Comparison of ENCODE assay signal across 8 mouse cellular contexts in genomic region chr2:72475797-72476485, GRCm38 (mm10). TPM values are rescaled to one million over a fixed set of nuclear protein-coding genes. Genes with fewer than 3 reads are reported as not detected.
DNase-seq lines count a peak whose midpoint lies in the region; ATAC-seq and TF ChIP-seq lines count a peak whose summit lies in the region.

Cdca7 (plus strand) TSS chr2:72476159.

- H3K4me1 ChIP-seq in E14TG2a.4 (replicated peaks; ENCODE audit: low read depth, low read length) = peaks cover 63% of the 10 kb centered on the region
- peaks cover 54% of the 10 kb centered on the region for H3K4me1 ChIP-seq in forebrain, embryonic 13.5 days
- peaks cover 32% of the 10 kb centered on the region for H3K4me1 ChIP-seq in liver, embryonic 16.5 days (ENCODE audit: control insufficient read depth, low read depth, low read length)
- H3K4me1 ChIP-seq in neural tube, embryonic 12.5 days = peaks cover 31% of the 10 kb centered on the region
- no peaks in the 10 kb centered on the region; the same call in 1 of the 2 replicates for H3K4me1 ChIP-seq in stomach, postnatal 0 days (replicated peaks; ENCODE audit: control insufficient read depth, insufficient read depth)

- peak; percentile 100 for TF ChIP-seq EP300 in stomach, postnatal 0 days (optimal IDR thresholded peaks at IDR 0.05)

- intact Hi-C loops in heart, postnatal 10 days (cut with DNase I) = loop anchor here (5.0 kb wide), 1 partner anchor 189 kb away; the partner anchor contains the start of gene Map3k20

- TF ChIP-seq CTCF in E14TG2a.4 (conservative IDR thresholded peaks at IDR 0.05; ENCODE audit: low read length) = no peak
- TF ChIP-seq CTCF in stomach, postnatal 0 days (IDR thresholded peaks at IDR 0.05; ENCODE audit: low read depth) = no peak

- peak within 1 kb of the TSS; percentile 87 for H3K27ac ChIP-seq in forebrain, embryonic 13.5 days
- peak within 1 kb of the TSS; percentile 92 for H3K27ac ChIP-seq in liver, embryonic 16.5 days (ENCODE audit: low read length)
- H3K27ac ChIP-seq in neural tube, embryonic 12.5 days = 0 out of 2 replicates have a peak within 1 kb of the TSS, but pooled peaks have one; percentile 50
- H3K27ac ChIP-seq in stomach, postnatal 0 days (replicated peaks) = peak within 1 kb of the TSS; percentile 90

- H3K36me3 ChIP-seq in E14TG2a.4 (ENCODE audit: insufficient read depth, low read length) = peaks cover 38% of the 10 kb centered on the region
- peaks cover 13% of the 10 kb centered on the region for H3K36me3 ChIP-seq in forebrain, embryonic 13.5 days (ENCODE audit: poor library complexity, severe bottlenecking)
- H3K36me3 ChIP-seq in liver, embryonic 16.5 days (ENCODE audit: control insufficient read depth, insufficient read depth) = peaks cover 6% of the 10 kb centered on the region
- H3K36me3 ChIP-seq in neural tube, embryonic 12.5 days = peaks cover 5% of the 10 kb centered on the region; the same call in 1 of the 2 replicates
- peaks cover 3% of the 10 kb centered on the region; the same call in 1 of the 2 replicates for H3K36me3 ChIP-seq in stomach, postnatal 0 days (ENCODE audit: control insufficient read depth, insufficient read depth, low read length)

- peak within 1 kb of the TSS; percentile 86 for H3K9ac ChIP-seq in forebrain, embryonic 13.5 days
- peak within 1 kb of the TSS; percentile 86 for H3K9ac ChIP-seq in liver, embryonic 16.5 days (ENCODE audit: low read depth, low read length)
- peak within 1 kb of the TSS; percentile 75 for H3K9ac ChIP-seq in neural tube, embryonic 12.5 days
- peak within 1 kb of the TSS; percentile 80 for H3K9ac ChIP-seq in stomach, postnatal 0 days (ENCODE audit: low read length)

- no peaks in the 10 kb centered on the region for H3K9me3 ChIP-seq in E14TG2a.4 (ENCODE audit: low read length)
- H3K9me3 ChIP-seq in forebrain, embryonic 13.5 days (replicated peaks) = no peaks in the 10 kb centered on the region
- H3K9me3 ChIP-seq in liver, embryonic 16.5 days (replicated peaks; ENCODE audit: control insufficient read depth, low read length) = no peaks in the 10 kb centered on the region
- no peaks in the 10 kb centered on the region for H3K9me3 ChIP-seq in neural tube, embryonic 12.5 days
- no peaks in the 10 kb centered on the region for H3K9me3 ChIP-seq in stomach, postnatal 0 days (ENCODE audit: control insufficient read depth, low read length)

- peaks cover 10% of the 10 kb centered on the region; the same call in 1 of the 2 replicates for H3K27me3 ChIP-seq in E14TG2a.4 (ENCODE audit: insufficient read depth, low read length)
- H3K27me3 ChIP-seq in forebrain, embryonic 13.5 days = peaks cover 12% of the 10 kb centered on the region
- no peaks in the 10 kb centered on the region for H3K27me3 ChIP-seq in liver, embryonic 16.5 days (ENCODE audit: control insufficient read depth, insufficient read depth, low read depth, low read length)
- 0 out of 2 replicates have a peak, but pooled peaks cover 5% of the 10 kb centered on the region for H3K27me3 ChIP-seq in neural tube, embryonic 12.5 days (replicated peaks)
- no peaks in the 10 kb centered on the region for H3K27me3 ChIP-seq in stomach, postnatal 0 days (ENCODE audit: control insufficient read depth, insufficient read depth, low read length)

- DNase-seq in c-Kit-positive CD71-positive TER-119-positive erythroid progenitor cells, embryonic 14.5 days (ENCODE audit: low spot score) = peak; percentile 83
- peak; percentile 86 to 89 for DNase-seq in heart, postnatal 10 days
- peak; percentile 83 to 90 for DNase-seq in kidney, postnatal 4 days
- DNase-seq in stomach, postnatal 0 days (ENCODE audit: low spot score) = peak; percentile 80

- WGBS in forebrain, embryonic 13.5 days = under 1% methylated on average over 58 of the region's 58 CpGs
- WGBS in liver, embryonic 16.5 days (ENCODE audit: insufficient replicate concordance) = under 1% methylated on average over 58 of the region's 58 CpGs
- WGBS in neural tube, embryonic 12.5 days = under 1% methylated on average over 58 of the region's 58 CpGs
- WGBS in stomach, postnatal 0 days = under 1% methylated on average over 56 of the region's 58 CpGs

- peak within 1 kb of the TSS; percentile 96 for H3K4me3 ChIP-seq in E14TG2a.4 (replicated peaks; ENCODE audit: low read length)
- peak within 1 kb of the TSS; percentile 85 for H3K4me3 ChIP-seq in forebrain, embryonic 13.5 days
- H3K4me3 ChIP-seq in liver, embryonic 16.5 days (ENCODE audit: low read depth, low read length) = peak within 1 kb of the TSS; percentile 89
- peak within 1 kb of the TSS; percentile 84 for H3K4me3 ChIP-seq in neural tube, embryonic 12.5 days
- peak within 1 kb of the TSS; percentile 76 for H3K4me3 ChIP-seq in stomach, postnatal 0 days (ENCODE audit: low read depth, low read length)

- ATAC-seq in forebrain, embryonic 13.5 days = peak; percentile 80
- ATAC-seq in liver, embryonic 16.5 days (ENCODE audit: low read depth) = peak; percentile 84
- peak; percentile 83 for ATAC-seq in neural tube, embryonic 12.5 days (ENCODE audit: low FRiP score, low read depth)
- ATAC-seq in stomach, postnatal 0 days (ENCODE audit: low FRiP score, low TSS enrichment) = peak; percentile 86

- H3K4me2 ChIP-seq in forebrain, embryonic 13.5 days = peak within 1 kb of the TSS; percentile 75
- peak within 1 kb of the TSS; percentile 93 for H3K4me2 ChIP-seq in liver, embryonic 16.5 days (ENCODE audit: low read depth, low read length)
- peak within 1 kb of the TSS; percentile 77 for H3K4me2 ChIP-seq in neural tube, embryonic 12.5 days (replicated peaks)
- peak within 1 kb of the TSS; percentile 80 for H3K4me2 ChIP-seq in stomach, postnatal 0 days (replicated peaks; ENCODE audit: low read depth)

RNA-seq across cellular contexts. Expression of gene Cdca7, which starts in this region (rescaled TPM):
- 198 and 207 TPM in 2 replicates for polyA plus RNA-seq in forebrain, embryonic 13.5 days (2015; fragmentation: Nextera tagmentation; extraction: Ambion mirVana)
- total RNA-seq in heart, postnatal 10 days (2021) = 10 to 100 TPM in 1 of 2 experiments, 1 to 10 TPM in 1; 6.7 to 10.6 TPM
- 38.8 and 40.7 TPM in 2 replicates for polyA plus RNA-seq in liver, embryonic 16.5 days (2015; fragmentation: Nextera tagmentation; extraction: Ambion mirVana)
- 102 and 109 TPM in 2 replicates for polyA plus RNA-seq in neural tube, embryonic 12.5 days (2016; fragmentation: Nextera tagmentation; extraction: Ambion mirVana)
- polyA plus RNA-seq in stomach, postnatal 0 days (2015; fragmentation: Nextera tagmentation; extraction: Ambion mirVana) = 40.3 and 42.7 TPM in 2 replicates

Comparison
In these comparisons a context has a peak if more than half of its experiments do, and no peak if none do; other contexts are left out.
1. Peak in every context shown above with its lines: DNase-seq, ATAC-seq, H3K4me3 ChIP-seq and H3K27ac ChIP-seq.